Mouse (Mus musculus): ENCODE measurements at regions not wholly inside any gene's neighbourhood (a gene's known extent, or its start where the extent isn't known, plus 50 kb on each side); places are given as distances from the start of the nearest gene placed in this dataset.

GRCm38 (mm10) chr15:67470036-67470435 lies 969.3 kb upstream of the Lrrc6 start:
- Histone ChIP-seq H3K27ac (ENCODE audit: low read depth, low read length) (no peak overlapping the region), H3K9ac (replicated peaks; ENCODE audit: low read length, poor library complexity, severe bottlenecking) (no peak overlapping the region), H3K4me3 (ENCODE audit: low read depth, low read length) (no peak overlapping the region), H3K4me1 (ENCODE audit: insufficient read depth, low read length) (no peaks in the 10 kb centered on the region), H3K36me3 (ENCODE audit: insufficient read depth, low read length) (no peaks in the 10 kb centered on the region), H3K27me3 (ENCODE audit: insufficient read depth, low read length) (no peaks in the 10 kb centered on the region), H3K9me3 (ENCODE audit: low read length) (no peaks in the 10 kb centered on the region), H3K4me2 (ENCODE audit: low read depth, low read length, poor library complexity, severe bottlenecking) (no peak overlapping the region)
- no peak for DNase-seq (ENCODE audit: low spot score)
- ATAC-seq (ENCODE audit: low FRiP score): no peak
- TF ChIP-seq CTCF (IDR thresholded peaks at IDR 0.05): no peak

- H3K4me1 ChIP-seq (ENCODE audit: insufficient read depth, low read length): no peaks in the 10 kb centered on the region
- no peak for TF ChIP-seq CTCF (IDR thresholded peaks at IDR 0.05)
- WGBS: 39% methylated on average over 4 of the region's 4 CpGs
- no peak overlapping the region for H3K27ac ChIP-seq (ENCODE audit: low read depth, low read length)
- no peaks in the 10 kb centered on the region for H3K27me3 ChIP-seq (ENCODE audit: insufficient read depth, low read length)
- H3K9ac ChIP-seq (replicated peaks; ENCODE audit: low read length, poor library complexity, severe bottlenecking): no peak overlapping the region
- H3K36me3 ChIP-seq (ENCODE audit: insufficient read depth, low read length): no peaks in the 10 kb centered on the region
- ATAC-seq (ENCODE audit: low FRiP score): no peak
- H3K9me3 ChIP-seq (ENCODE audit: low read length): no peaks in the 10 kb centered on the region
- no peak for DNase-seq (ENCODE audit: low spot score)
- H3K4me2 ChIP-seq (ENCODE audit: low read depth, low read length, poor library complexity, severe bottlenecking): no peak overlapping the region
- no peak overlapping the region for H3K4me3 ChIP-seq (ENCODE audit: low read depth, low read length)
Measured at GRCm38 (mm10) chr15:67467404-67468345, 967.0 kb upstream of the Lrrc6 start.

GRCm38 (mm10) chr15:67462863-67463262 lies 962.2 kb upstream of the Lrrc6 start:
- H3K4me2 ChIP-seq (ENCODE audit: low read depth, low read length, poor library complexity, severe bottlenecking): no peak overlapping the region
- H3K27ac ChIP-seq (ENCODE audit: low read depth, low read length): no peak overlapping the region
- H3K9me3 ChIP-seq (ENCODE audit: low read length): no peaks in the 10 kb centered on the region
- no peaks in the 10 kb centered on the region for H3K4me1 ChIP-seq (ENCODE audit: insufficient read depth, low read length)
- H3K27me3 ChIP-seq (ENCODE audit: insufficient read depth, low read length): no peaks in the 10 kb centered on the region
- WGBS: 91% methylated on average over 3 of the region's 3 CpGs
- no peak for TF ChIP-seq CTCF (IDR thresholded peaks at IDR 0.05)
- no peak overlapping the region for H3K4me3 ChIP-seq (ENCODE audit: low read depth, low read length)
- ATAC-seq (ENCODE audit: low FRiP score) (no peak), DNase-seq (ENCODE audit: low spot score) (no peak)
- H3K9ac ChIP-seq (replicated peaks; ENCODE audit: low read length, poor library complexity, severe bottlenecking): no peak overlapping the region
- no peaks in the 10 kb centered on the region for H3K36me3 ChIP-seq (ENCODE audit: insufficient read depth, low read length)

- 72% methylated on average over 1 of the region's 1 CpGs for WGBS
- H3K9ac ChIP-seq (replicated peaks; ENCODE audit: low read length, poor library complexity, severe bottlenecking): no peak overlapping the region
- ATAC-seq (ENCODE audit: low FRiP score) (no peak), DNase-seq (ENCODE audit: low spot score) (no peak)
- H3K27ac ChIP-seq (ENCODE audit: low read depth, low read length): no peak overlapping the region
- no peaks in the 10 kb centered on the region for H3K4me1 ChIP-seq (ENCODE audit: insufficient read depth, low read length)
- no peak overlapping the region for H3K4me2 ChIP-seq (ENCODE audit: low read depth, low read length, poor library complexity, severe bottlenecking)
- H3K9me3 ChIP-seq (ENCODE audit: low read length): no peaks in the 10 kb centered on the region
- H3K27me3 ChIP-seq (ENCODE audit: insufficient read depth, low read length): no peaks in the 10 kb centered on the region
- H3K36me3 ChIP-seq (ENCODE audit: insufficient read depth, low read length): no peaks in the 10 kb centered on the region
- no peak for TF ChIP-seq CTCF (IDR thresholded peaks at IDR 0.05)
- H3K4me3 ChIP-seq (ENCODE audit: low read depth, low read length): no peak overlapping the region
Measured at GRCm38 (mm10) chr15:67460384-67460783, 959.7 kb upstream of the Lrrc6 start.

GRCm38 (mm10) chr15:67434284-67434683 lies 933.6 kb upstream of the Lrrc6 start:
- H3K27me3 ChIP-seq (ENCODE audit: insufficient read depth, low read length): no peaks in the 10 kb centered on the region
- no peaks in the 10 kb centered on the region for H3K36me3 ChIP-seq (ENCODE audit: insufficient read depth, low read length)
- DNase-seq (ENCODE audit: low spot score): peak; percentile 64

GRCm38 (mm10) chr15:67423922-67424321 lies 923.2 kb upstream of the Lrrc6 start:
- 56% methylated on average over 3 of the region's 3 CpGs for WGBS
- no peak for ATAC-seq (ENCODE audit: low FRiP score)
- Histone ChIP-seq H3K9ac (replicated peaks; ENCODE audit: low read length, poor library complexity, severe bottlenecking) (no peak overlapping the region), H3K27me3 (ENCODE audit: insufficient read depth, low read length) (no peaks in the 10 kb centered on the region), H3K4me2 (ENCODE audit: low read depth, low read length, poor library complexity, severe bottlenecking) (no peak overlapping the region), H3K4me3 (ENCODE audit: low read depth, low read length) (no peak overlapping the region), H3K4me1 (ENCODE audit: insufficient read depth, low read length) (no peaks in the 10 kb centered on the region), H3K27ac (ENCODE audit: low read depth, low read length) (no peak overlapping the region), H3K36me3 (ENCODE audit: insufficient read depth, low read length) (no peaks in the 10 kb centered on the region), H3K9me3 (ENCODE audit: low read length) (no peaks in the 10 kb centered on the region)
- DNase-seq (ENCODE audit: low spot score): no peak
- TF ChIP-seq CTCF (IDR thresholded peaks at IDR 0.05): no peak

More at GRCm38 (mm10) chr15:67434284-67434683, 933.6 kb upstream of the Lrrc6 start:
- H3K4me2 ChIP-seq (ENCODE audit: low read depth, low read length, poor library complexity, severe bottlenecking): no peak overlapping the region
- 0 out of 2 replicates have a peak, but pooled peaks have one; percentile 60 for ATAC-seq (ENCODE audit: low FRiP score)
- no peak overlapping the region for H3K27ac ChIP-seq (ENCODE audit: low read depth, low read length)
- peak; percentile 86 for TF ChIP-seq CTCF (IDR thresholded peaks at IDR 0.05)
- 27% methylated on average over 2 of the region's 2 CpGs for WGBS
- no peak overlapping the region for H3K4me3 ChIP-seq (ENCODE audit: low read depth, low read length)
- H3K9me3 ChIP-seq (ENCODE audit: low read length): no peaks in the 10 kb centered on the region
- no peaks in the 10 kb centered on the region for H3K4me1 ChIP-seq (ENCODE audit: insufficient read depth, low read length)
- H3K9ac ChIP-seq (replicated peaks; ENCODE audit: low read length, poor library complexity, severe bottlenecking): no peak overlapping the region

Data from midbrain, postnatal 0 days (tissue).